Mouse (Mus musculus) spleen, adult 2 months (tissue): Measurements from ENCODE around the gene Gys2.

Source experiments
- CTCF ChIP-seq: fragments of 200-500 bp; IDR thresholded peaks from 2 replicates; pipeline ENCODE4 v1.5.1; 2011; ENCODE audit warnings: mild to moderate bottlenecking, inconsistent platforms; ENCODE audit not compliant: insufficient read depth, insufficient read length, insufficient replicate concordance; ENCODE audit errors: extremely low read depth
- POLR2A ChIP-seq: fragments of 200-500 bp; IDR thresholded peaks from 2 replicates; pipeline ENCODE4 v1.6.1; 2011; ENCODE audit warnings: low read depth, low read length, inconsistent platforms

DNA sequence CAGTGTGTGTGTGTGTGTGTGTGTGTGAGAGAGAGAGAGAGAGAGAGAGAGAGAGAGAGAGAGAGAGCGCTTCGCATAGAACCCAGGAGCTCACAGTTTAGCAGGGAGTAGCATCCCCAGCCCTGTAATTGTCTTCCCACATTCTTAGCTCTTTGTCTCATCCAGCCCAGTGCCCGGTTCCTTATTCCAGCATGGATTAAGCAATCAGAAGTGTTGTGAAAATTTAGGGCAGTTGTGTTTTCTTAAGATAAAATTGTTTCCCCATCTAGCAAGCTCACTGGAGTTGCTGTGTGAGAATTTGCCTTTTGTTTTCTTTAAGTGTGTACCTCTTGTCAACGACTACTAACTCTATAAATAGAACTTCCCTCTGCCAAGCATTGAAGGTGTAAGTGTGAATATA lies 35.8 kb upstream of the Gys2 start:
- TF ChIP-seq CTCF (no peak), POLR2A (no peak)
